Mouse (Mus musculus): ENCODE measurements around the gene Gm11011. TPM values are rescaled to one million over a fixed set of nuclear protein-coding genes. Genes with fewer than 3 reads are reported as not detected.

The Gm11011 gene
- polyA plus RNA-seq, 1 experiment from 2014 or later, result not detected

DNA sequence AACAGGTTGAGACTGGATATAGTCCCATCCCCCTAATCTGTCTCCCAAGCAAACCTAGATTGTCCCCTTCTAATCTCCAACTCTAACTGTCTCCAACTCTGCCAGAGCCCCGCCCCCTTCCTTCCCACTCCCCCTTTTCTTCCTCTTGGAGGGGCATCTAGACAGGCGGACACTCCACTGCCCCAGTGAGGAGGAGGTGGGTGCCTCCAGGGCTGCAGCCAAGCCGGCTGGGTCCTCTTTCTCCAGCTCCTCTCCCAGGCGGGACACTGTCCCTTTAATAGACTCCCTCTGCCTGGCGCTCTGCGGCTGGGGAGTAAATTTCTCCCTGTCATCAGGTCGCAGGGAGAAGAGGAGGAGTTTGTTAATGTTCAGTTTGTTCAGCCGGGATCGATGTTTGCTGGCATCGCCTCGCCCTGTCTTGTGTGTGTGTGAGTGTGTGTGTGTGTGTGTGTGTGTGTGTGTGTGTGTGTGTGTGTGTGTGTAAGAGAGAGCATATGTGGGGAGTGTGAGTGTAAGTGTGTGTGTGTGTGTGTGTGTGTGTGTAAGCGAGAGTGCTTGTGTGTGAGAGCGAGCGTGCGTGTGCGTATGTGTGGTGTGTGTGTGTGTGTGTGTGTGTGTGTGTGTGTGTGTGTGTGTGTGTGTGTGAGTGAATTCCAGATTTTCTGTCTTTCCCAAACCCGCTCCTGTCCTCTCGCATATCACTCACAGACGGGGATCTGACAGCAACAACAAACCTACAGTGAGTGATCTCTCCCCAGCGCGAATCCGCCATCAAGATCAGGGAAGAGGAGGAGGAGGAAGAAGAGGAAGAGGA, 45.0 kb upstream of the Gm11011 start, which contains the start of gene Tshz2:
Gene Tshz2, plus strand, starts transcription at position 676 of the 814 bp plus-strand sequence.
- H3K27ac ChIP-seq (ENCODE audit: low read depth, low read length), result peak within 1 kb of the TSS; percentile 84
- no peaks in the 10 kb centered on the region for H3K27me3 ChIP-seq (replicated peaks; ENCODE audit: control insufficient read depth, insufficient read depth, low read length)
- H3K36me3 ChIP-seq (ENCODE audit: control insufficient read depth, insufficient read depth), result no peaks in the 10 kb centered on the region
- TF ChIP-seq CTCF (IDR thresholded peaks at IDR 0.05; ENCODE audit: low read depth), result peak; percentile 26; the same call in 1 of the 2 replicates
- H3K9ac ChIP-seq (ENCODE audit: low read depth, low read length), result peak within 1 kb of the TSS; percentile 85
- H3K4me3 ChIP-seq (ENCODE audit: low read depth, low read length), result peak within 1 kb of the TSS; percentile 85
- WGBS, result under 1% methylated on average over 22 of the region's 22 CpGs
- H3K4me1 ChIP-seq (replicated peaks; ENCODE audit: control insufficient read depth, insufficient read depth, low read length), result no peaks in the 10 kb centered on the region
- no peaks in the 10 kb centered on the region for H3K9me3 ChIP-seq (ENCODE audit: control insufficient read depth)
- H3K4me2 ChIP-seq (replicated peaks; ENCODE audit: low read depth), result peak within 1 kb of the TSS; percentile 94
- ATAC-seq, result peak; percentile 79

DNA sequence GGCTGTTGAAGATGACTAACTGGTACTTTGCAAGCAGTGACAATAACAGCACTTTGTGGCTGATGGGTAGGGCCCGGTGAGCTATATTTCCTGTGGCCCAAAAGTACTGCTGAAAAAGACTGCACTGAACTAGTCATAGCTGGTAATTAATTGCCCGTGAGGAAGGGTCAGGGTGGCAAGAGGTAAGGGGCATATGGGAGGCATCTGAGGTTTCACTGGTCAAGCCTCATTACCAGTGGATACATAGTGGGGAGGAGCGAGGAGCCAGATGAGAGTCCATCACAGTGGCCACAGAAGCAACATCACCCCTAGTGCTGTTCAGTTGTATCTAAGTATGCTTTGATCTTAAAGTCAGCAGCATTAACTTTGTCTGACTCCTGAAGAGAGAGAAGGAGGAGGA, 42.5 kb upstream of the Gm11011 start:
- H3K4me1 ChIP-seq (replicated peaks; ENCODE audit: control insufficient read depth, insufficient read depth, low read length), result no peaks in the 10 kb centered on the region
- H3K27me3 ChIP-seq (replicated peaks; ENCODE audit: control insufficient read depth, insufficient read depth, low read length), result no peaks in the 10 kb centered on the region
- no peak for ATAC-seq
- no peaks in the 10 kb centered on the region; the same call in 1 of the 2 replicates for H3K36me3 ChIP-seq (ENCODE audit: control insufficient read depth, insufficient read depth)
- 86% methylated on average over 3 of the region's 3 CpGs for WGBS
- H3K9me3 ChIP-seq (ENCODE audit: control insufficient read depth), result no peaks in the 10 kb centered on the region
- no peak overlapping the region for H3K4me2 ChIP-seq (replicated peaks; ENCODE audit: low read depth)
- H3K9ac ChIP-seq (ENCODE audit: low read depth, low read length), result no peak overlapping the region
- no peak overlapping the region for H3K27ac ChIP-seq (ENCODE audit: low read depth, low read length)
- H3K4me3 ChIP-seq (ENCODE audit: low read depth, low read length), result no peak overlapping the region
- TF ChIP-seq CTCF (IDR thresholded peaks at IDR 0.05; ENCODE audit: low read depth), result no peak

DNA sequence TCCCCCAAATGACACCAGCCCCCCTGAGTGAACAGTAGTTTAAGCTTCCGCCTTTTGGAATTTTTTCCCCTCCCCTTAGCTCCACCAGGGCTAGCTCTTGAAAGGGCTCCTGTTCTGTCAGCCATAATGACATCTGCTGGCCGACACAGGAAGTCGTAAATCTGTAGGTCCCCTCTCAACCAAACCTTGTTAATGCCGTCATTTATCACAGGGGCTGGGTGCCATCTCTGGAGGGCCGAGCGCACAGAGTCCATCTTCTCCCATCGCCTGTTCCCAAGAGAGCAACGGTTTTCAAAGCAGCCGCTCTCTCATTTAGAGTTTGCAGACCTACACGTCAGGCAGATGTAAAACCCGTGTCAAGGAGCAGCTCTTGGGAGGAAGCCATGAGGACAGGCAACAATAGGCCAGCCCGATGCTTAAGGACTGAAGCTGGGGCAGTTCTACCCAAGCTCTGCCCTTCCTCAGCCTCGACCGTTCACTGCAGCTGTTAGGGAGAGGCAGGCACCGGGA, 33.7 kb upstream of the Gm11011 start:
- no peaks in the 10 kb centered on the region; the same call in 1 of the 2 replicates for H3K36me3 ChIP-seq (ENCODE audit: control insufficient read depth, insufficient read depth)
- peak; percentile 49 for TF ChIP-seq CTCF (IDR thresholded peaks at IDR 0.05; ENCODE audit: low read depth)
- peak overlapping the region; percentile 49 for H3K4me2 ChIP-seq (replicated peaks; ENCODE audit: low read depth)
- H3K9me3 ChIP-seq (ENCODE audit: control insufficient read depth), result no peaks in the 10 kb centered on the region
- no peak overlapping the region for H3K9ac ChIP-seq (ENCODE audit: low read depth, low read length)
- H3K4me1 ChIP-seq (replicated peaks; ENCODE audit: control insufficient read depth, insufficient read depth, low read length), result no peaks in the 10 kb centered on the region
- H3K4me3 ChIP-seq (ENCODE audit: low read depth, low read length), result 0 out of 2 replicates have a peak overlapping the region, but pooled peaks have one; percentile 16
- no peak for ATAC-seq
- 0 out of 2 replicates have a peak overlapping the region, but pooled peaks have one; percentile 9 for H3K27ac ChIP-seq (ENCODE audit: low read depth, low read length)
- H3K27me3 ChIP-seq (replicated peaks; ENCODE audit: control insufficient read depth, insufficient read depth, low read length), result no peaks in the 10 kb centered on the region
- WGBS, result 33% methylated on average over 15 of the region's 15 CpGs

DNA sequence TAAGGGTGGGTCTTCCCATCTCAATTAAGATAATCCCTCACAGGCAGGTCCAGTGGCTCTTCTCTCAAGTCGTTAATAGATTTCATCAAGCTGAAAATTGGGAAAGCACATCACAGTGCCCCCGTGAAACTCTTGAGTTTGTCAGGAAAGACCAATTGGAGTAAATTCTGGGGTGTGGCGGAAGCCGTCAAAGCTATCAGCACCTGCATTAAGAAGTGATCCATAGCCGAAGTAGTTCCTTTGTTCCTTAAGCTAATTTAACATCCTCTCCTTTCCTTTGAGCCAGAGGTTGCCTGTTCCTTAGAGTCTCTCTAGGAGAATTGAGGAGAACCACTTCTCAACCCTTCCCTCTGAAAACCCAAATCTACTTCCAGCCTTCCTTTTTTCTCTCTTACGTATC, 28.5 kb upstream of the Gm11011 start:
- no peak for TF ChIP-seq CTCF (IDR thresholded peaks at IDR 0.05; ENCODE audit: low read depth)
- Histone ChIP-seq H3K4me1 (replicated peaks; ENCODE audit: control insufficient read depth, insufficient read depth, low read length) (no peaks in the 10 kb centered on the region), H3K27me3 (replicated peaks; ENCODE audit: control insufficient read depth, insufficient read depth, low read length) (no peaks in the 10 kb centered on the region), H3K4me3 (ENCODE audit: low read depth, low read length) (no peak overlapping the region), H3K9ac (ENCODE audit: low read depth, low read length) (no peak overlapping the region), H3K4me2 (replicated peaks; ENCODE audit: low read depth) (no peak overlapping the region), H3K36me3 (ENCODE audit: control insufficient read depth, insufficient read depth) (no peaks in the 10 kb centered on the region), H3K9me3 (ENCODE audit: control insufficient read depth) (no peaks in the 10 kb centered on the region), H3K27ac (ENCODE audit: low read depth, low read length) (no peak overlapping the region)
- ATAC-seq, result no peak
- WGBS, result 74% methylated on average over 6 of the region's 6 CpGs

DNA sequence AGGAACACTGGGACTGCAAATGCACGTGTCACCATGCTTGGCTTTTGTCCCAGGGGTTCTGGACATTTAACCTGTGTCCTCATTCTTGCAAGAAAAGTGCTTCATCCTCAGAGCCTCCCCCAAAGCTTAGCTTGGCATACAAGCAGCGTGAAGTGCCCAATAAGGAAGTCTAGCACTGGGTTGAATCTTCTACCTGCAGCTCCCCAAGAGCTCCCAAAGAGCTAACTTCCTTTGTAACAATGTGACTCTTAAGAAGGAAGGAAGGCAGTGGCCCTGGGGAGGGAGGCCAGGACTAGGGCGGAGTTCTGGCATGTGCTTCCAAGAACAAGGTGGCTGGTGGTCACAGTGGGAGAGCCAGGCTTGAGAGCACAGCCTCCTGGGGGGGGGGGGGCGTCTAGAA, 27.1 kb upstream of the Gm11011 start:
- H3K4me3 ChIP-seq (ENCODE audit: low read depth, low read length), result no peak overlapping the region
- H3K36me3 ChIP-seq (ENCODE audit: control insufficient read depth, insufficient read depth), result no peaks in the 10 kb centered on the region
- no peaks in the 10 kb centered on the region for H3K27me3 ChIP-seq (replicated peaks; ENCODE audit: control insufficient read depth, insufficient read depth, low read length)
- WGBS, result 59% methylated on average over 4 of the region's 4 CpGs
- no peak overlapping the region for H3K27ac ChIP-seq (ENCODE audit: low read depth, low read length)
- H3K4me1 ChIP-seq (replicated peaks; ENCODE audit: control insufficient read depth, insufficient read depth, low read length), result no peaks in the 10 kb centered on the region
- no peak overlapping the region for H3K4me2 ChIP-seq (replicated peaks; ENCODE audit: low read depth)
- no peaks in the 10 kb centered on the region for H3K9me3 ChIP-seq (ENCODE audit: control insufficient read depth)
- TF ChIP-seq CTCF (IDR thresholded peaks at IDR 0.05; ENCODE audit: low read depth), result no peak
- H3K9ac ChIP-seq (ENCODE audit: low read depth, low read length), result no peak overlapping the region
- ATAC-seq, result no peak

DNA sequence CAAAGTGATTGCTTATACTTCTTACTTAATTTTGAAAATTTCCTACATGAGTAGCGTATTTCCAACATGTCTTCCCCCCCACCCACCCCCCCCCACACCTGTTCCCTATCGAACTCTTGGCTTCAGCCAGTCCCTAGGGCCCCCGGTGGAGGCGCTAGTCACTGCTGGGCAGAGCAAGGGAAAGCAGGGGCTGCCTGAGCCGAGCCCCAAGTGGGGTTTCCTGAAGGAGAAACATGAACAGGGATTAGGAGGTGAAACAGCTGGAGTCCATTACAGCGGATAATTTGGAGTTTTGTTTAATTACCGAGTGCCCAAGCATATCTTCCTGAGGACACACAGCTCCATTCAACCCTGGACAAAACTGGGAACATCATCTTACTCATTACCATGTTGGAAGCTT, 24.0 kb upstream of the Gm11011 start:
- Histone ChIP-seq H3K9ac (ENCODE audit: low read depth, low read length) (no peak overlapping the region), H3K4me3 (ENCODE audit: low read depth, low read length) (no peak overlapping the region), H3K4me2 (replicated peaks; ENCODE audit: low read depth) (no peak overlapping the region), H3K4me1 (replicated peaks; ENCODE audit: control insufficient read depth, insufficient read depth, low read length) (no peaks in the 10 kb centered on the region), H3K36me3 (ENCODE audit: control insufficient read depth, insufficient read depth) (no peaks in the 10 kb centered on the region), H3K27me3 (replicated peaks; ENCODE audit: control insufficient read depth, insufficient read depth, low read length) (no peaks in the 10 kb centered on the region), H3K9me3 (ENCODE audit: control insufficient read depth) (no peaks in the 10 kb centered on the region), H3K27ac (ENCODE audit: low read depth, low read length) (no peak overlapping the region)
- WGBS, result 52% methylated on average over 7 of the region's 7 CpGs
- no peak for ATAC-seq
- no peak for TF ChIP-seq CTCF (IDR thresholded peaks at IDR 0.05; ENCODE audit: low read depth)
